Mouse (Mus musculus): Measurements from ENCODE around the gene Kif16b. TPM values are rescaled to one million over a fixed set of nuclear protein-coding genes. Genes with fewer than 3 reads are reported as not detected.

Gene Kif16b
- polyA plus RNA-seq, 1 experiment from 2014 or later: 3.5 TPM

DNA sequence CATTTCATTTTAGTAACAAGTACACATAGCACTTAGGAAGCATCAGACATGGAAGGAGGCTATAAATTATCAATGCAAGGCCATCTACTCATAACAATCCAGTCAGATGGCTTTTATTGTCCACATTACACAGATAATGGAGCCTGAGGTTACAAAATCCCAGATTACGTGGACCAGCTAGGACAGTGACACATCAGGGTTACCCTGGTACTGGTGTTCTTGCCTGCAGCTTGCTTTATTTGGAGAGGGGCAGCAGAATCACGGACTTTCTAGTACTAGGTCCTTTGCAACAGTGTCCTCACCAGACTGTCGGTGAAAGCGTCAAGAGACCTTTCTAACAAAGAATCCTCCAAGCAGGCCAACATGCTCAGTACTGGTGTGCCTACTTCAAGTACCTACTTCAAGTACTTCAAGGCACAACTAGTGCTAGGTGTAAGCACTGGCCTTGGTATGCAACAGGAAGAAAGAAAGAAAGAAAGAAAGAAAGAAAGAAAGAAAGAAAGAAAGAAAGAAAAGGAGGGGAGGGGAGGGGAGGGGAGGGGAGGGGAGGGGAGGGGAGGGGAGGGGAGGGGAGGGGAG, 213.3 kb downstream of the Kif16b start:
- Histone ChIP-seq H3K27me3 (replicated peaks) (no peaks in the 10 kb centered on the region), H3K4me2 (no peak overlapping the region), H3K9me3 (no peaks in the 10 kb centered on the region), H3K4me1 (no peaks in the 10 kb centered on the region), H3K4me3 (no peak overlapping the region), H3K9ac (no peak overlapping the region), H3K27ac (no peak overlapping the region), H3K36me3 (replicated peaks) (no peaks in the 10 kb centered on the region)
- 85% methylated on average over 4 of the region's 4 CpGs for WGBS
- ATAC-seq (replicated peaks): no peak

DNA sequence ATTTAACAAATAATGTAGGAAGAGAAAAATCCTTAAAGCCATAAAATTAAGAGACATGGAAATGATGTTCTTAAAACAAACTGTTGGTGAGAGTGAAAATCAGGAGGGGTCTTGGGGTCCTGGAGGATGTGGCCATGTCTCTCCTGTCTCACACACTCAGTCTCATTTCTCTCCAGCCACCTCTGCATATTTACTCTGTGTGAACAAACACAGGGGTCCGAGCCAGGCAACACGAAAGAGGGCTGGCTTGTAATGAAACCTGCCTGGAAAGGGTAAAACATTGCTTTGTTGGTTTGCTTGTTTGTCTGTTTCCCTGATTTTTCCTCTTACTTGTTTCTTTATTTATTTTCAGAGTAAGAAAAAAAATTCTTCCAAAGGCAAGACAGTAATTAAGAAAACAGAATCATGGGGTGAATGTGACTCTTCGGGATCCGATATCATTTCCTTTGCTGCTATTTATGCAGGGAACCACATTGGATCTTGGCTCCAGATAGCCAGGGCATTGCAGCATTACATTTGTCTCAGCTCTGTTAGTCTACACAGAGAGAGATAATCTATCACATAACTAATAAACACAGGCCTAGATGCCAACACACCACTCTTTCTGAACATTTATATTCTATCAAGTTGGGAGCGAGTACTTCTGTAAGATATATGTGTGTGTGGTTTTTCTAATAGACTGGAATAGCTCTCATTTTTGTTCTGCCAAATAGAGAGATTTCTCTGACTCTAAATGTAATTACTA, 218.2 kb downstream of the Kif16b start:
- Histone ChIP-seq H3K36me3 (replicated peaks) (no peaks in the 10 kb centered on the region), H3K4me1 (no peaks in the 10 kb centered on the region), H3K4me3 (no peak overlapping the region), H3K27me3 (replicated peaks) (no peaks in the 10 kb centered on the region), H3K9ac (no peak overlapping the region), H3K4me2 (no peak overlapping the region), H3K27ac (no peak overlapping the region), H3K9me3 (no peaks in the 10 kb centered on the region)
- ATAC-seq (replicated peaks): no peak
- 84% methylated on average over 5 of the region's 5 CpGs for WGBS

DNA sequence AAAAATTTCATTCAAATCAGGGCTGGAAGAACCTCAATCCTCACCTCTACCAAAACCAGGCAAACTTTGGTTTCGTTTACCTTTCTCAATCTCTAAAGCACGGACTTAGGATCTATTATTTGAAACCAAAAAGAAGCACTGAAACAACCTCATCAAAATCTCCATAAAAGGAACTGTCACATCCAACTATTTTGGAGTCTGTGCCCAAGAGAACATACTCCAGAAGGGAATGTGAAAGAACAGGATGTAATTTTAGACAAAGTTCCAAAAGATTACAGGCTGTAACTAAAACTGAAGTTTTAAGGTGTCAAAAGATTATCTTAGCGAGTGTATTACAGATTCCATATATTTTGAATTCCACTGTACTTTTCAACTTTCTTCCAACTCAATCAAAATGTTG, 232.9 kb downstream of the Kif16b start:
- no peaks in the 10 kb centered on the region for H3K36me3 ChIP-seq (replicated peaks)
- H3K4me3 ChIP-seq: no peak overlapping the region
- ATAC-seq (replicated peaks): no peak
- H3K27ac ChIP-seq: no peak overlapping the region
- no peaks in the 10 kb centered on the region for H3K4me1 ChIP-seq
- H3K9me3 ChIP-seq: no peaks in the 10 kb centered on the region
- H3K9ac ChIP-seq: no peak overlapping the region
- H3K4me2 ChIP-seq: no peak overlapping the region
- 88% methylated on average over 3 of the region's 3 CpGs for WGBS
- H3K27me3 ChIP-seq (replicated peaks): no peaks in the 10 kb centered on the region

DNA sequence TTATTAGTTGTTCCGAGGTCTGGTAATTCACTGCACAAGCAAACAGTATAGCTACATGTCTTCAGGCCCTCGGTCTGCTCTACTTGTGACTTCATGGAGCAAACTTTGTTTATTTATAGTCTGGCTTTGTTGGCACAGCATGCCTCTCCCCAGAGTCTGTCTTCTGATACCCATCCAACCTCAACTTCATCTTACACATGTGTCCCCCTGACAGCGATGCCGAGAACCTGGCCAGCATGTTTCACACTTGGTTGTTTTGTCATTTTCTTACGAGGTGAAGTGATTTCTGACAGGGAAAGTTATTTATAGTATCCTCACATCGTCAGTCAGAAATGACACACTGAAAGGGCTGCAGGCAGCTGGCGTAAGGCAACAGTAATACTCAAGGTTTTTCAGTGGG, 249.7 kb downstream of the Kif16b start:
- Histone ChIP-seq H3K4me3 (no peak overlapping the region), H3K36me3 (replicated peaks) (no peaks in the 10 kb centered on the region), H3K27me3 (replicated peaks) (no peaks in the 10 kb centered on the region), H3K9ac (no peak overlapping the region), H3K27ac (no peak overlapping the region), H3K4me1 (no peaks in the 10 kb centered on the region), H3K9me3 (no peaks in the 10 kb centered on the region), H3K4me2 (no peak overlapping the region)
- whole genome bisulfite sequencing: 84% methylated on average over 7 of the region's 7 CpGs
- no peak for ATAC-seq (replicated peaks)

DNA sequence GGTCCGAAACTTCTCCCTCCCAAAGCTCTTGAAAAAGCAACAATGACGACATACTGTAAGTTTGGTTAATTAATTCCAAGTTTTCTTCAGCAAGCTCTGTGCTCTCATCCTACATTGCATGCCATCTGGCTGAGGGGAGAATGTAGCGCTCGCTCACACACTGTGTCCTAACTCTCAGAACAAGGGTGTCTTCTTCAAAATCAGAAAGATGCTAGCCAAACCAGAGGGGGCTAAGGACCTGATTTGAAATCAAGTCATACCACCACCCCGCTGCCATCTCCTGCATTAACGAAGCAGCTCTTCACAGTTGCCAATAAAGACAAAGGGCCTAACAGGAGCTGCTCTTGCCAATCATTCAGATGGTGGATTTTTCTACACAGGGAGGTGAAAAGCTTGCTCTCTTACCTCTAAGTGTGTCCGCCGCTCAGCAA, 253.3 kb downstream of the Kif16b start:
- WGBS: 73% methylated on average over 8 of the region's 8 CpGs
- Histone ChIP-seq H3K27ac (no peak overlapping the region), H3K9ac (no peak overlapping the region)

GRCm38 (mm10) chr2:142646863-142647262, 254.5 kb downstream of the Kif16b start:
- Histone ChIP-seq H3K27ac (no peak overlapping the region), H3K4me2 (no peak overlapping the region), H3K36me3 (replicated peaks) (no peaks in the 10 kb centered on the region), H3K4me3 (no peak overlapping the region), H3K27me3 (replicated peaks) (no peaks in the 10 kb centered on the region), H3K4me1 (no peaks in the 10 kb centered on the region), H3K9ac (no peak overlapping the region), H3K9me3 (no peaks in the 10 kb centered on the region)
- 91% methylated on average over 4 of the region's 4 CpGs for WGBS
- no peak for ATAC-seq (replicated peaks)

More for the DNA sequence above, 253.3 kb downstream of the Kif16b start:
- no peaks in the 10 kb centered on the region for H3K9me3 ChIP-seq
- no peaks in the 10 kb centered on the region for H3K27me3 ChIP-seq (replicated peaks)
- H3K4me3 ChIP-seq: no peak overlapping the region
- no peaks in the 10 kb centered on the region for H3K36me3 ChIP-seq (replicated peaks)
- no peaks in the 10 kb centered on the region for H3K4me1 ChIP-seq
- no peak overlapping the region for H3K4me2 ChIP-seq
- 0 out of 2 replicates have a peak, but pooled peaks have one; percentile 30 for ATAC-seq (replicated peaks)

GRCm38 (mm10) chr2:142641766-142642165, 259.6 kb downstream of the Kif16b start:
- Histone ChIP-seq H3K27me3 (replicated peaks) (no peaks in the 10 kb centered on the region), H3K9me3 (no peaks in the 10 kb centered on the region), H3K4me3 (no peak overlapping the region), H3K9ac (no peak overlapping the region), H3K36me3 (replicated peaks) (no peaks in the 10 kb centered on the region), H3K4me2 (no peak overlapping the region), H3K27ac (no peak overlapping the region), H3K4me1 (no peaks in the 10 kb centered on the region)
- 87% methylated on average over 2 of the region's 2 CpGs for WGBS
- no peak for ATAC-seq (replicated peaks)

- H3K9ac ChIP-seq: no peak overlapping the region
- H3K27me3 ChIP-seq (replicated peaks): no peaks in the 10 kb centered on the region
- ATAC-seq (replicated peaks): no peak
- no peaks in the 10 kb centered on the region for H3K36me3 ChIP-seq (replicated peaks)
- no peak overlapping the region for H3K4me3 ChIP-seq
- 0 out of 2 replicates have a peak, but pooled peaks cover 10% of the 10 kb centered on the region for H3K4me1 ChIP-seq
- 55% methylated on average over 7 of the region's 7 CpGs for WGBS
- H3K9me3 ChIP-seq: no peaks in the 10 kb centered on the region
- 0 out of 2 replicates have a peak overlapping the region, but pooled peaks have one; percentile 8 for H3K27ac ChIP-seq
- no peak overlapping the region for H3K4me2 ChIP-seq
Measured at GRCm38 (mm10) chr2:142635606-142636304, 265.6 kb downstream of the Kif16b start.

- Histone ChIP-seq H3K4me3 (no peak overlapping the region), H3K27ac (no peak overlapping the region), H3K36me3 (replicated peaks) (no peaks in the 10 kb centered on the region), H3K4me1 (0 out of 2 replicates have a peak, but pooled peaks cover 10% of the 10 kb centered on the region), H3K27me3 (replicated peaks) (no peaks in the 10 kb centered on the region), H3K9me3 (no peaks in the 10 kb centered on the region), H3K4me2 (no peak overlapping the region), H3K9ac (no peak overlapping the region)
- WGBS: 34% methylated on average over 6 of the region's 6 CpGs
- no peak for ATAC-seq (replicated peaks)
Measured at GRCm38 (mm10) chr2:142633996-142634559, 267.3 kb downstream of the Kif16b start.

DNA sequence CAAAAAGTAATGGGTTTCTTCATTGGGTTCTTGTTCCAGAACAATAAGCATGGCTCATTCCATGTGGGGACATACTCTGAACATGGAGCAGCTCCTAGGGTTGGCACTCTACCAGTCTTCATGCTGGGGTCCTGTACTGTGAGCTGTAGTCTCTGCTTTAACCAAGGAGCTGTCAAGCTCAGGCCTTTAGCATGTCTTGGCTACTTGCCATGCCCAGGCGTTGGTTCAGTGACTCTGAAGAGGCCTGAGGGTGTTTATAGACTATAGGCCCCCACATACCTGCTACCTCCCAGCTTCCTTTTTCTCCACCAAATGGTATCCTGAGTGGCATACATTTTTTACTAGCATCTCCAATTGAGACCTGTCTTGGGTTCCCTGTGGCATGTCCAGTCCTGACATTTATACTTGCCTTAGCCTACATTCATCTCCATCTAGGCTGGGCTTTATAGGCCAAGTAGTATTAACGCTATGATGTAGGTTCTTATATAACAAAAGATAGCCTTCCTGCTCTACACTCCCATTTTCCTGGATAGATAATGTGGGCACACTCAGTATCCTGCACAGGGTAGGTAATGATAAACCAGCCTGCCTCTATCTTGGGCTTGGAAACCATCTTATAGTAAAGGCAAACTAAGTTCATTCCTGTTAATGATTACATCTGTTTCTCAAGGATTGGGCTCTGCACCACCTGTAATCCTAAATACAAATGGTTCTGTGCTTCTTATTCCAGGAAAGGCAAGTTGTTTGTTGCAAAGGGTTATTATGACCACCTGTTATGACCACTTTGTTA, 271.6 kb downstream of the Kif16b start:
- H3K4me2 ChIP-seq: no peak overlapping the region
- 89% methylated on average over 2 of the region's 2 CpGs for WGBS
- no peak overlapping the region for H3K4me3 ChIP-seq
- H3K27ac ChIP-seq: no peak overlapping the region
- H3K36me3 ChIP-seq (replicated peaks): no peaks in the 10 kb centered on the region
- ATAC-seq (replicated peaks): no peak
- 0 out of 2 replicates have a peak, but pooled peaks cover 4% of the 10 kb centered on the region for H3K4me1 ChIP-seq
- H3K9ac ChIP-seq: no peak overlapping the region
- H3K9me3 ChIP-seq: no peaks in the 10 kb centered on the region
- H3K27me3 ChIP-seq (replicated peaks): no peaks in the 10 kb centered on the region

DNA sequence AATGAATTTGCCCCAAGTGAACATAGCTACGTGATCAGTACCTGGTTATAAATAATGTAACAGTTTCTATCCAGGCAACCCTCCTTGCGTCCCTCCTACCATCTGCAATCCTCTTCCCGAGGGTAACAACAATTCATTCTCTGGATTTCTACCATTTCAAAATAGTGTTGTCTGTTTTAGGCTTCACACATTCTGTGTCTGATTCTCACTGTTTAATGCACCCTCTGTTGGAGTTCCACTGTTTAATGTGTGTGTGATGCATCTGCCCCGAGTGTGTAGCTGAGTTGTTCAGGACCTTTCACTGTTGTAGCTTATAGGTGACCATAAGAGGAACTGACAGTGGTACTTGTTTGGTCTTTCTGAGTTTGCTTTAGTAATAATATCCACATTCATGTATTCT, 275.6 kb downstream of the Kif16b start:
- H3K4me2 ChIP-seq: no peak overlapping the region
- no peaks in the 10 kb centered on the region for H3K9me3 ChIP-seq
- no peak overlapping the region for H3K27ac ChIP-seq
- H3K4me3 ChIP-seq: no peak overlapping the region
- no peaks in the 10 kb centered on the region for H3K4me1 ChIP-seq
- no peak for ATAC-seq (replicated peaks)
- no peak overlapping the region for H3K9ac ChIP-seq
- no peaks in the 10 kb centered on the region for H3K27me3 ChIP-seq (replicated peaks)
- no peaks in the 10 kb centered on the region for H3K36me3 ChIP-seq (replicated peaks)
- 76% methylated on average over 4 of the region's 4 CpGs for WGBS

DNA sequence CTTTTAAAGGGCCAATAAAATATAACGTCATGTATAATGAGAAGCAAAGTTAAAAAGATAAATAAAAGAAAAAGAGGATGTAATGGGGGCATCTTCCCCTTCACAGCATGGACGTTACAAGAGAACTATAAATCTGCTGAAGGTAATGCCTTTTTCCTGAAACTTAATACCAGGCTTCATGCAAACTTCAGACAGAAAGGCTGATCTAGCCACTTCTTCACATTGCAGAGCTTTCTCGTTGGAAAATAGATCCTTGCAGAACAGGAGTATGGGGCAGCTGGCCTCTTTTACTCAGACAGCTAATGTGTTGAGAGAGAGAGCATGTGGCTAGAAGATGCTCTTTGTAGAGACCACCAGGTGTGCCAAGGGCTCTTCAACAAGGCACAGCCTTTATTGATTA, 276.2 kb downstream of the Kif16b start:
- Histone ChIP-seq H3K9ac (no peak overlapping the region), H3K4me1 (no peaks in the 10 kb centered on the region), H3K4me3 (no peak overlapping the region), H3K9me3 (no peaks in the 10 kb centered on the region), H3K36me3 (replicated peaks) (no peaks in the 10 kb centered on the region), H3K4me2 (no peak overlapping the region), H3K27ac (no peak overlapping the region), H3K27me3 (replicated peaks) (no peaks in the 10 kb centered on the region)
- ATAC-seq (replicated peaks): no peak
- WGBS: 84% methylated on average over 3 of the region's 3 CpGs
